Mouse (Mus musculus) heart, postnatal 0 days (tissue): ENCODE data around the gene Wscd1.

ENCODE experiments used
- CTCF ChIP-seq: IDR thresholded peaks from 2 replicates; pipeline ENCODE4 v1.5.1; 2016; ENCODE audit warnings: antibody characterized with exemption, control low read depth, low read depth
- EP300 ChIP-seq: IDR thresholded peaks from 2 replicates; pipeline ENCODE4 v1.6.1; 2016; ENCODE audit warnings: antibody characterized with exemption, low read depth

DNA sequence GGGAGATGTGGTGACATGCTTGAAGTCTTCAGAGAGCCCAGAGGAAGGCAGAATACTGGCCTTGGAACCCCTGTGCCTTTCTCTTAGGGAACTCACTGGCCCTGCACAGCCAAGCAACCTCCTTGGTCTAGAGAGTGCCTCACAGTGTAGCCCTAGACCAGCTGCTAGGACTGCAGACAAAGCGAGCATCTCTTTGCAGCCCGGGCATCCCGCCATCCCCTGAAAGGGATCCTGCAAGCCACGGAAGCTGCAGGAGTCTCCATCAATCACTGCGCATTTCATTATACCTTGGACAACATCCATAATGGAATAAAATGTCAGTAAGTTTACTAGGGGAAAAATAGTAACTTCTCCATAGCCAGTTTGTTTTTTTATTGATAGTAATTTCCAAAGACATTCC, 13.4 kb downstream of the Wscd1 start:
- TF ChIP-seq CTCF (no peak), EP300 (no peak)
